Mouse (Mus musculus): ENCODE measurements around the gene Arhgap10.
A peak's percentile ranks its signal among the peaks of the same experiment; 100 is the strongest.

Arhgap10 gene

DNA sequence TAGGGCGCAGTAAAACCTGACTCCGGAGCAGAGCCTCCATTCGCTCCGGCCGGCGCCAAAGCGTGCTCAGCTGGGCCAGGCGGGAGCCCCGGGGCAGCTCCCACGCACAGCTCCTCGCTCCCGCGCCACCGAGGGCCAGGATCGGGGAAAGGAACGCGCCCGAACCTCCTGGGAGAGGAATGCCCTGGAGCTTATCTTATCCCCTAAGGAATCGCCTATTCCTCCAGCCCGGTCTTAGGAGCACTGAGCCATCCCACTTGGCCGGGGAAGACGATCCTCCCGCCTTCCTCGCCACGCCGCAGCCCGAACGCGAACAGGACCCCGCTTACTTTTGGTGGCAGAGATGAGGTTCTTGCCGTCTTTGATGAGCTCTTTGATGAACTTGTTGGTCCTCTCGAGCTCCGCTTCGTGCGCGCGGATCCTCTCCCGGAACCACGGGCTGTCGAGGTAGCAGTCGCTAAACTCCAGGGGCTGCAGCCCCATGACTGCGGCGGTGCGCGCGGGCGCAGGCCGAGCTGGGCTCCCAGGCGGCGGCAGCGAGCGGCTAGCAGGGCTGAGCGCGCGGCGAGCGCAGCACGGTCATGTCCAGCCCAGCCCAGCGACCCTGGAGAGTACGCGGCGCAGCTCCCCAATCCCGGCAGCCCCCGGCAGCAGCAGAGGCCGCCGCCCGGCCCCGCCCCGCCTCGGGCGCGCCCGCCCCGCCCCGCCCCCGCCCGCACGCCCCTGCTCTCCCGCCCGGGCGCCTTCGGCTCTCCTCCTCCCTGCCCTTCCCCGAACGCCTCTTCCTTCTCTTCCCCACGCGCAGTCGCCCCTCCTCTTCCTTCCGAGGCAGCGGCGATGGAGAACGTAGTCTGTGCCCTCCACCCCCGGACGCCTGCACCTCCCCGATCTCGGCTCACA lies at the start of gene Arhgap10:
Arhgap10 (minus strand) TSS at position 653 of the 900 bp plus-strand sequence.
- peak; percentile 52 to 69 for DNase-seq (ENCODE audit: low spot score in 2 of 2)

DNA sequence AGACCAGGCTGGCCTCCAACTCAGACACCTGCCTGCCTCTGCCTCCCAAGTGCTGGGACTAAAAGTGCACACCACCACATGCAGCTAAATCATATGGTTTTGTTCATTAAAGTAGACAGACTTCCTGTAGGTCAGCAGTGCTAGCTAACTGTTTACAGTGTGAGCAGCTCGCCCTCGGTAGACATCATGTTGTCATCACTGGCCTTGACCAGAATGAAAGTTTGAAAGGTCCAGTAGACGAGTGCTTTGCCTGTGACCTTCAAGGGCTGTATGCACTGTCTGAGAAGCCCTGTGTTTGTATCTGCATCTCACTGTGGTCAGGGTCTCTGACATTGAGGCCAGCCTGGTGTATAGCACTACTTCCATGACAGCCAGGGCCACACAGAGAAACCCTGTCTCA lies 43.7 kb upstream of the Arhgap10 start:
- no peak for DNase-seq (ENCODE audit: low spot score in 2 of 2)

DNA sequence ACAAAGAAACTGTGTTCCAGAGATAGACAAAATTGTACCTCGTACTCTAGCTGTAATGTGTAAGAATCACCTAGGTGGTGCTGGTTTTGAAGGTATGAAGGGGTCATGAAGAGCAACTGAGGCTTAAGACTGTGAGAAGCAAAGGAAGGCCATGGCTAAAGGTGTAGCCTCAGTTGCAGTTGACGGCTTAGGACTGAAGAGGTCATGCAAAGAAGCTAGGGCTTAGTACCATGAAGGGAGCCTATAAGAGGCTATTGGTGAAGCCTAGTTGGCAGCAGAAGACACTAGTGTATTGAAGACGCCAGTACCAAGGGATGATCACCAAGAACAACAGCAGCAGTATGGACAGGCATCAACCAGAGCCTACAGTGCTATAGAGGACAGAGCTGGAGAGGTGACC lies 34.7 kb upstream of the Arhgap10 start:
- no peak for DNase-seq (ENCODE audit: low spot score in 2 of 2)

DNA sequence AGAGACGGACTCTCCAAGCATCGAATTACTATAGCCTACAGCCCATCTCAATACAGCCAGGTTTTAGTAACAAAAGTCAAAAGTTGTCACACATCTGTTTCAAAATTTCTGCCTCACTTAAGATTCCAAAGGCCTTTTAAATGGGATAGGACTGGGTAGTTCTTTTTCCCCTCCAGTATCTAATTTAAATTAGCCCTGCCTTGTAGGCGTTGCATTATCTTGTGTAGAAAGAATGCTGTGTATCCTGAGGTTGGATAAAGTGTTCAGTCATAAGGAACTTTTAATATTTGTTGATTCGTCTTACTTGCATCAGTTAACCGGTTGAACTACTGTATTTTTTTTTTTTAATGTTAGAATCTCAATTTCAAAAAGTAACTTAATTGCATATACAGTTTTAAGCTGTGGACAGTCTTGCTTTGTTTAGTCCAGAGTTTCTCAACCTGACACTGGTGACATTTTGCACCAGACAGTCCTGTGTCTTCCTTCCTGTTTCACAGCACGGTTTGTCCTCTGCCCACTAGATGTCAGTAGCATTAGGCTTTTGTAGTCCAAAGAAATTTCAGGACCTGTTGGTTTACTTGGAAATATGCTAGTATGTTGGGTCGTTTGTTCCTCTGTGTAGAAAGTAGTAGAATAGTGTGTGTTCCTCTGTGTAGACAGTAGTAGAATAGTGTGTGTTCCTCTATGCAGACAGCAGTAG lies 32.3 kb upstream of the Arhgap10 start:
- DNase-seq (ENCODE audit: low spot score in 2 of 2), result peak in 1 of 2 experiments; percentile 41

DNA sequence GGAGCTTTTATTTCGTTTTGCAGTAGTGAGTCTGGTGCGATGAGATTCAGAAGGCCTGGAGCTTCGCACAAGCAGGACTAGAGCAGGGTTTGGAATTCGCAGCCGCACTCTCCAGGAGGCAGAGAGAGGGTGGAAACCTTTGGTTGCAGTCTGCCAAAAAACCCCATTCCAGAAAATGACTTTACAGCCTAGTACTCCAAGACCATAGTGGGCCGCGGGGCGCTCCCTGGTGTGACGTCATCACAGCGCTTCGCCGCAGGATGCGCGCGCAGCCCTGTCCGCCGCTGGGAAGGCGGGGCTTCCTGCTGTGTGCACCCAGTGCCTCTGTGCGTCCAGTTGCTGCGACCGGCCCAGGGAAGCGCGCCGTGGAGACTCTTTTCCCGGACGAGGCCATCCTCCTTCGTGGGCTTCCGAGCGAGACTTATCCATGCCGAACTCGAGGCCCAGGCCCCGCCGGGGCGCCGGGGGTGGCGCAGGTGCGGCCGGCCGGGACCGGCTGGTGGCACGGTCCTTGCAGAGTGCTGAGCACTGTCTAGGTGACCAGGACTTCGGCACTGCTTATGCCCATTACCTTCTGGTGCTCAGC lies 31.5 kb upstream of the Arhgap10 start, which contains the start of gene Prmt9:
Prmt9 (plus strand) TSS at position 277 of the 586 bp plus-strand sequence.
- peak; percentile 92 to 95 for DNase-seq (ENCODE audit: low spot score in 2 of 2)

DNA sequence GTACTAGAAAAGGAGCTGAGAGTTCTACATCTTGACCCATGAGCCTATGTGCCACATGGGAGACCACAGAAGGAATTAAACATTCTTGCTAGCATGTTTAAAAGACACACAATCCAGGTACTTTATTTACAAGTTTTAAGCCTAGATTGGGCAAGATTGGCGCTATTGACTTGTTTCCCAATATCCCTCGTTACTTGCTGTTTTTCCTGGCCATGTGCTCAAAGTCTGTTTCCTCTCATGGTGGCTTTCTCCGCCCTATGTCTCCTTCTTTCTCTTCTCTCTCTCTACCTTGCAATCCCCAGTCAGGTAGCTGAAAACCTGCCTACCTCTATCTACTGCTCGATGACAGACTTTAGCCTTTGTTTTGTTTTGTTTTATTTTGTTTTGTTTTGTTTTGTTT lies 27.9 kb upstream of the Arhgap10 start:
- no peak for DNase-seq (ENCODE audit: low spot score in 2 of 2)

DNA sequence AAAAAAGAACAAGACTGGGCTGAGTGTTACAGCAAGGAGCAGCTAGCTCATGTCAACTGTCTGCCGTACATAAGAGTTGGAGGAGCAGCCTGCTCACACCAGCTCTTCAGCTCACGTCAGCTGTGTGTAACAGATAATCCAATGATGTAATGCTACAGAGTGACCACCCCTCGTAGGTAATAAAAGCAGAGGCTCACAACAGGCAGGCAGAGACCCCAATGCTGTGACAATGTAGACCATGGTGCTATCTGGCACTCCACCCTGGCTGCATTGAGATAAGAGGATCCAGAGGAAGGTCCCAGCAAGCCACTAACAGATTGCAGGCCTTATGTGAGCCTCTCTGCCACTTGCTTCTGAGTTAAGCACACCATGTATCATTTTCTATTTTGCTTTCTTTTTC lies 26.7 kb upstream of the Arhgap10 start:
- no peak for DNase-seq (ENCODE audit: low spot score in 2 of 2)

DNA sequence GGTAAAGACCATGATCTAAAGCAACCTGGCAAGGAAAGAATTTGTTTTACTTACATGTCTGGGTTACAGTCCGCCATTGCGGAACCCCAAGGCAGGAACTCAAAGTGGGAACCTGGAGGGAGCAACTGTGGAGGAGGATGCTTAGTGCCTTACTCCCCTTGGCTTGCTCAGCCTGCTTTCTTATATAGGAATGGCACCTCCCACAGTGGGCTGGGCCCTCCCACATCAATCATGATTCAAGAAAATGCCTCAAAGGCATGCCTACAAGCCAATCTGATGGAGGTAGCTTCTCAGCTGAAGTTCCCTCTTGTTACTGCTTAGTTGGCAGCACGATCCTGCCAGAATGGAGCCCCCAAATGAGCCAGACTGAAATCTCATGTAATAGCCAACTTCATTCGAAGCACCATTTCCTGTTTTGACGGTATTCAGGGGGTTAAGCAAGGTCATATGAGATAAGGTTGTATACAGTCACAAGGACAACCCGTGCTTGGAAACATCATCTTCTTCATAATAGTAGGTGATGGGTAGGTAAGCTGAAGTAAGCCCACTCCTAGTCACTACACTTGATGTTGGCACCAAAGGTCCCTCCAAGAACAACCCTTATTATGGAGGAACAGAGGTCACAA lies 25.5 kb upstream of the Arhgap10 start:
- no peak for DNase-seq (ENCODE audit: low spot score in 2 of 2)

DNA sequence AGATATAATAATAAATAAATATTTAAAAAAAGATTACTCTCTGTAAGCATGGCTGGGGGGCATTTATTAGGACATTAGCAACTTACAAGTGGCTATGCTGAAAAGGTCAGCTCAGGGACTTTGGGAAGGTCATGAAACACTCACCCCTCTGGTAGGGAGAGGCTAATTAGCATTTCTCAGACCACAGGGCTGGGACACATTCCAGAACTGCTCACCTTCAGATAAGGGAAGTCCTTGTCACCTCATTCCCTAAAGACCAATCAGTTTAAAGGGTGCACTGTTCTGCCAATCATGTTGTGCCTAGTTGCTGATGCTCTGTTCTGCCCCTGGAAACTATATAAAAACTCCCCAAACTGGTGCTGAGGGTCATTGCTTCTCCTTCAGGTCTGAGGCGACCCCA lies 20.5 kb upstream of the Arhgap10 start:
- no peak for DNase-seq (ENCODE audit: low spot score in 2 of 2)

DNA sequence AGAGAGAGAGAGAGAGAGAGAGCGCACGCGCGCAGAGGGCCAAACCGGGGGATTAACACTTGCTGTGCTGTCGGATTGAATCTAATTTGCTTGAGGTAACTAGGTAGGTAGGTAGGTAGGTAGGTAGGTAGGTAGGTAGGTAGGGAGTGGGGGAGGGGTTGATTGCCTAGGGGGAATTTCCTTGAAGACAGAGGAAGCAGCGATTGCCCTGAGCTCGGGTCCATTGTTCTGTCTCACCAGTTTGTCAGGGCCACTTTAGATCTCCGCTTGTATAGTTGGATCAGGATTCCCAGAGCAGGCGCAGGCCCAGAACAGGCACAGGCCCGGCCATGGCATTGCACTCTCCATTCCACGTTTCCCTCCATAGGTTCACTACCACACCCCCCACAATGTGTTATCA lies 19.1 kb upstream of the Arhgap10 start:
- DNase-seq (ENCODE audit: low spot score in 2 of 2), result no peak

DNA sequence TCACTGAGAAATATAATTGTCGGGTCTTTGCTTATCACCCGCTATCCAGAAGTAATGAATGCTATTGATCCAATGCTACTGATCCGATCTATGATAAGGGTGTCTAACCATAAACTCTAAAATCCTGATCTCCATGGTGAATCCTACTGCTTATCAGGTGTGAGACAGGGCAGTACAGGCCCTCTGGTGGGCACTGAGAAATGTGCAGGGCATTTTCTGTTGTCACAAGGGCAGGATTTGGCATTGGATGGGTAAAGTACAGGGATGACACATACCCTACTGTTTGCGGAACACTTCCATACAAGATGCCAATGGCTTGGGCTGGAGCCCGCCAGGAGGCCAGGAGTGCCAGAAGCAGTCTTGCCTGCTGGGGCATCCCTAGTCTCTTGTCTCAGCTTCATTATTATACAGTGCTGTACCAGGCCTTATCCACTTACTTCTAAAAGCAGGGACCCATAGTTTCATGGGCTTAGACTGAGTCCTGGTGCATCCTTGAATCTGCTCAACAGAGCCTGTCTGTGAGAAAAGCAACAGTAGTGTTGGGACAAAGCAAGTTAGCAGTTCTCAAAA lies 17.4 kb upstream of the Arhgap10 start:
- DNase-seq (ENCODE audit: low spot score in 2 of 2), result peak in 1 of 2 experiments; percentile 53

DNA sequence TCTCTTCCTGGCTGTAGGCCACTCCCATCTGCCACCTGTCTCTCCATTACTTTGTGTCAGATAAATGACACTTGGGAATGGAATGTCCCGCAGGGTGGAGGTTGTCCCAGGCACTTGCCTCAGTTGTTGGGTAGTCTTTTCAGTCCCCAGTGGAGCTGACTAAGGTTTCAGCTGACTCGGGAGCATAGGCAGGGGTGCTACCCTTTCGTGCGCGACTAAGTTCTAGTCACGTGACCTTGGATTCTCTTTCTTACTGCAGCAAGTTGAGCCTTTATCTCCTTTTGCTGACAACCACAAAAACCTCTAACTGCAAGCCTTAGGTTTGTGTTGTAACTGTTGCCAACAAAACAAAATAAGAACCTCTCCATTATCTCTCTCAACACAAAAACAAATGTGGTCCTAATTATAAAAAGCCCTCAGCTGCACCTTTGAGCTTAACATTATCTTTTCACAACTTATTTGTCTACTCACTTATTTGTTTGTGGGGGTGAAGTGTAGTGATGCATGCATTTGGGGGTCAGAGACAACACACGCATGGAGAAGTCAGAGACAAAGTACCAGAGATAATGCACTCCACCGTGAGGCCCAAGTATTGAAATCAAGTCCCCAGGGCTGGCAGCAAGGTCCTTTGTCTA lies 16.7 kb upstream of the Arhgap10 start:
- DNase-seq (ENCODE audit: low spot score in 2 of 2), result no peak

DNA sequence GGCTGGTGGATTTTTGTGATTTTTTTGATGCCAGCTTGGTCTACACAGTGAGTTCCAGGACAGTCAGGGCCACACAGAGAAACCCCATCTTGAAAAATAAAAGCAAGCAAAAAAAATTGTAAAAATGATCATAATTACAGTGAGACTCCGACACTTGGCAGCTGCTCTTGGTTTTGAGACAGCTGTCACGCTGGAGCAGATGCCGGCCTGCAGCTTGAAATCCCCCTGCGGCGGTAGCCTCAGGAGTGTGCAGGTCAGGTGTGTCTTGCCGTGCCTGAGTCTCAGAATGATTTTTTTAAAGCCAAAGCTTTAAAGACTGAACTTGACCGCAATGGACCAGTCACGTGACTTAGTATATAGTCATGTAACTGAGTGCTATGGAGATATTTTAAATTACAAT lies 8.4 kb upstream of the Arhgap10 start:
- DNase-seq (ENCODE audit: low spot score in 2 of 2), result no peak

DNA sequence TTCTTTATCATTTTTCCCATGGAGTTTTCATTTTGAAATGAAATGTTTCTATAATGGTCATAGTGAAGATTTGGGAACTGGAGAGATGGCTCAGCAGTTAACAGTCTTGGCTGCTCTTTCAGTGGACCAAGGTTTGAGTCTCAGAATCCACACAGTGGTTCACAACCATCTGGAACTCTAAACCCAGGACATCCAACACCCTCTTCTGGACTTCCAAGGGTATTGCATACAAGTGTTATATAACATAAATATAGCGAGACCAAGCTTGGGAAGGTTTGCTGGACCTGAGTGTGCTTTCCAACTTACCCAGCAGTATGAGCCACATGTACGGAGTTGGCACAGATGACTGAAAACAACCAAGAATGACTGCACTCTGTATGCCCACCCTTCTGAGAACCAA lies 7.2 kb upstream of the Arhgap10 start:
- DNase-seq (ENCODE audit: low spot score in 2 of 2), result no peak

DNA sequence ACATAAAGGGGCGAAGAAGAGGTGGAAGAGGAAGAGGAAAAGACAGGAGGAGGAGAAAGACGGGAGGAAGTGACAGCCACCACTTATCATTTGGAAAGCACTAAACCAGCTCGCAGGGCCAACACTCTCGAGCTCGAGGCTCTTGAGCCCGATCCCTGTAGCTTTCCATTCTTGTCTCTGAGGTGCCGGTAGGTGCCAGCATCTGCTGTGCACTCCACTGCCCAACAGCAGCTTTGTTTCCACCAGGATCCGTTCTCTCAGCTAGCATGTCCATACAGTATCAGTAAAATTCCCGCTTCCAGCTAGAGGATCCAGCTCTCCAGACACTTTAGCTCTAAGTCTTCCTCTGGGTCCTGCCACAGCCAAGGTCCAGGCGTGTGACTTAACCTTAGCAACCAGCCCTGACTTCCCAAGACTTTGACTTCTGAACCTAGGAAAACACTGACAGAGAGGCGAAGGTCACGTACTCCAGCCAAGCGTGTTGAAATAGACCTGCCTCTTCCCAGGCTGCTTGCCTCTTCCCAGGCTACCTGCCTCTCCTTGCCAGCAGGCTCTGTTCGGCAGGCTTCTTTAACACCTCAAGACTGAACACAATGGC lies 6.4 kb upstream of the Arhgap10 start:
- no peak for DNase-seq (ENCODE audit: low spot score in 2 of 2)

DNA sequence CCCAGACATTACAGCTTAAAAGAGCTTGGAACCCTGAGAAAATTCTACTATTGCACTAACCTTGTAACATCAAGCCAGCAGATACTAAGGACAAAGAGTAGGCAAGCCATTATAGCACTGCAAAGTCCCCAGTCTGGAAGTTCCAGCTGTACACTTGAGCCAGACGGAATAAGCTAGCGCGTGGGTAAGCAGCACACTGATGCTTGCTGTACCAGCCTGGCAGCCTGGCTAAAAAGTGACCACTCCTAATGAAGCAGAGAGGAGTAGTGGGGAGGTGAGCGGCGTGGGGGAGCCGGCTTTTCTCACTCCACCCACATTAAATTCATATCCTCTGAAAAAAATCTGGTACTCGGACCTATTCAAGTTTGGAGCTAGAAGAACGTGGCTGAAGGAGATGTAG lies 5.2 kb upstream of the Arhgap10 start:
- DNase-seq (ENCODE audit: low spot score in 2 of 2), result no peak

DNA sequence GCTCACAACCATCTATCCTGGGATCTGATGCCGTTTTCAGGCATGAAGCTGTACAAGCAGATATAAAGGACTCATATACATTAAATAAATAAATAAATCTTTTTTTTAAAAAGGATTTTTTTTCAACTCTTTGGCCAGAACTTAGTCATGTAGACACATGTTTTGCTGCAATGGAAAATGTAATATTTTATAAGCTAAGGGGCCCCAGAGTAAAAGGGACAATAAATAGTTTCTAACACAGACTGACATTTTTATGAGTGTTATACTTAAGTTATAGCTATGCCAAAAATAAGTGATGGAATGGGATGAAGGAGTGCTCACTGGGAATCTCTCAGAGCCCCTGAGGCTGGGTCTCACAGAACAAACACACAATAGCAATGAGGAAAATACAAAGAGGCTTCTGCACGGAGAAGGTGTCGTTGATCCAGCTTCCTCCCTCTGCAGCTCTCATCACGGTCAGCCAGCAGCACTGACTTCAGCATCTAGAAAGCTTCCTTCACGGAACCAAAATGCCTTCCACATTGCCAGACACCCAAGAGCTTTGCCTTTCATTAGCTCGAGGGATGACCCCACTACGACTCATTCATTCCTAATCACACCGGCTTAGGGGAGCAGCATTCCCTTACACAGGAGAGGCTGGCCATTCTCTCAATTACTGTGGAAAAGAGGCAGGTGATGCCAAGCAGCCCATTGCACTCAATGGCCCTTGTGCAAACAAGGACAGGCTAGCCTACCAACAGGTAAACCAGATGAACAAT lies 3.5 kb upstream of the Arhgap10 start:
- DNase-seq (ENCODE audit: low spot score in 2 of 2), result no peak

DNA sequence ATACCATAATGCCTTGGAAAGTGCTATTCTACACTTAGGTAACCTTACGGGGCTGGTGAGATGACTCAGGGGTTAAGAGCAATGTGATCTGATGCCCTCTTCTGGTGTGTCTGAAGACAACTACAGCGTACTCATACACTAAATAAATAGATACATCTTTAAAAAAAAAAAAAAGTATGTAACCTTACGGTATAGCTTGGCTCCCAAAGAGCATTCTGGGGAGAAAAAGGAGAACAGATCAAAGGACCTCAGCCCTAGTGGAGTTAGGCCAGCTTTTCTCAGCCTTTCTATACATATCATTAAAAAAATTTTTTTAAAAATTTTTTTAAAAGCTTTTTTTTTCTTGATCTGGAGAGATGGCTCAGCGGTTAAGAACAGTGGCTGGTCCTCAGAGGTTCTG lies 2.8 kb upstream of the Arhgap10 start:
- DNase-seq (ENCODE audit: low spot score in 2 of 2), result no peak

DNA sequence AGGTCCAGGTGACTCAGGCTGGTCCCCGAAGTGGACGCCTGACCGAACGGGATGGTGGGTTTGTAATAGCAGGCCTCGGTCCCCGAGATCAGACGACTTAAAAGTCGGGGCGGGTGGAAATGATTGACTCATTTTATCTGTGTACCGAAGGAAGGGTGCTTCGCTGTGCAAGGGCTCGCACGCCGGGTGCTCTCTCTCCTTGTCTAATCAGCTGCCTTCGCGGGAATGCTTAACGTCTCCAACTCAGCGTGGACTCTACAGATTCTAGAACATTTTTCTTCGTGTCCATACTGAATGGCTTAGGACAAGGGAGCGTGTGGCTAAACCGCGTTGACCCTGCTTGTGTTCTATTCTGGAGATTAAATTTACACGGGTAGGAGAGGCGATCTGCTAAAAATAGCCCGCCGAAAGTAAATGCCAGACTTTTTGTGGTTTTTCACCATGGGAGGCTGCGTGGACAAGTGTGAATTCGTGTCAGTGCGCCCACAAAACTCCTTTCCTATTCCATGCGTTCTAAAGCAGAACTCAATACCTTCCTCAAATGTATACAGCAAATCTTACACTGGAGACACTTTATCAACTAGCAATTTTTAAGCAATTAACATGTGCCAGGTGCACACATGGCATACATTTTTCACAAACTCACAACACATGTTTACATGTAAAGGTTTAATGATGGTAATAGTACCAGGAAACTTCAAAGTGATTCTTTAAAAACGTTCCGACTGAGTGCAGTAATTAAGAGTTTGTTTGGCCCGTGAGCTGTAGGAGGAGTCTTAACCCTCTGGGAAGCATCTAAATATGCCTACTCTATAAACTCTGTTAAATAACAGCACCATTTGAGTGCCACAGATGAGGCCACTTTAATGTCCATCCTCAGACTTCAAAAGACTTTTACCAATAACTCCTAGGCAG lies 705 bp upstream of the Arhgap10 start:
- DNase-seq (ENCODE audit: low spot score in 2 of 2), result no peak
